Mouse (Mus musculus): ENCODE data around the gene Wnk2. TPM values are rescaled to one million over a fixed set of nuclear protein-coding genes. Genes with fewer than 3 reads are reported as not detected.

Gene Wnk2
- polyA plus RNA-seq, 1 experiment, result 2.3 TPM

DNA sequence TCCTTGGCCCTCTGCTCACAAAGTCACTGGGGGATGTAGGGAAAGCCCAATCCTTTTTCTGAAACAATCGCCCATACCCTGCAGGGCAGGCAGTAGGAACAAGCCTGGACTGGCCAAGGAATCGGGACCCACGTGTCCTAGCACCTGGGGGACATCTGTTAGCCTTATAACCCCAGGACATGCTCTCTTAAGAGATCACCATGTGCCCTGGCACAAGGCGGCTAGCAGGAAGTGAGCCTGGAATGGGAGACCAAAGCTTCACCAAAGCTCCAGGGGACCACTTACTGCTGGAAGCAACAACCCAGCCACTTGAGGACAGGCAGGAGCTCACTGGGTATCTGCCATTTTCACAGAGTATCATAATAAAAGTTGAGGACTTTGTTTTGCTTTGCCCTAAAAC, 63.0 kb downstream of the Wnk2 start:
- no peak overlapping the region for H3K4me3 ChIP-seq (ENCODE audit: insufficient read depth, low read depth, low read length)
- H3K27me3 ChIP-seq (replicated peaks; ENCODE audit: control insufficient read depth, insufficient read depth, low read length), result no peaks in the 10 kb centered on the region
- H3K4me1 ChIP-seq (ENCODE audit: control insufficient read depth, insufficient read depth, low read length), result no peaks in the 10 kb centered on the region
- TF ChIP-seq POLR2A (IDR thresholded peaks at IDR 0.05; ENCODE audit: low read depth, low read length) (no peak), CTCF (conservative IDR thresholded peaks at IDR 0.05; ENCODE audit: insufficient read depth, insufficient read length, low read depth, low read length) (no peak)
- no peak overlapping the region for H3K27ac ChIP-seq (ENCODE audit: insufficient read depth, low read depth, low read length)
- H3K36me3 ChIP-seq (ENCODE audit: control insufficient read depth, insufficient read depth, low read length), result no peaks in the 10 kb centered on the region
- 84% methylated on average over 4 of the region's 4 CpGs for WGBS
- peak; percentile 32 for DNase-seq

DNA sequence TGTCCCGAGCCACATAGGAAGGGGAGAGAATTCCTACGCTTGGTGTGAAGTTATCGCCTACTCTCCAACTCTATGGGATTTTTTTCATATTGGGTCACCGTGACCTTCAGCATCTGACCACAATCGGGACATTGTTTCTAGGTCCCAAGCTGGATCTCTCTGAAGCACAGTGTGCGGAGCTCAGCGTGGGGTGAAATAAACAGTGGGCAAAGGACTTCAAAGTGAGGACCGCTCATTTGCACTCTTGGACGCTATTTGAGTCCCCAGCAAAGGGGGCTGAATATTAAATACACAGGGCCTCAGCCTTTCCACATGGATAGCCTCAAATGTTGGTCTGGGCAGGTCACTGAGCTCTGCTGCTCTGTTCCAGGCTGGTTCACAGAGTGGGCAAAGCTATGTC, 63.9 kb downstream of the Wnk2 start:
- Histone ChIP-seq H3K4me3 (ENCODE audit: insufficient read depth, low read depth, low read length) (no peak overlapping the region), H3K27me3 (replicated peaks; ENCODE audit: control insufficient read depth, insufficient read depth, low read length) (no peaks in the 10 kb centered on the region), H3K4me1 (ENCODE audit: control insufficient read depth, insufficient read depth, low read length) (no peaks in the 10 kb centered on the region), H3K36me3 (ENCODE audit: control insufficient read depth, insufficient read depth, low read length) (no peaks in the 10 kb centered on the region), H3K27ac (ENCODE audit: insufficient read depth, low read depth, low read length) (no peak overlapping the region)
- DNase-seq, result no peak
- 90% methylated on average over 9 of the region's 9 CpGs for WGBS
- TF ChIP-seq POLR2A (IDR thresholded peaks at IDR 0.05; ENCODE audit: low read depth, low read length) (no peak), CTCF (conservative IDR thresholded peaks at IDR 0.05; ENCODE audit: insufficient read depth, insufficient read length, low read depth, low read length) (no peak)

DNA sequence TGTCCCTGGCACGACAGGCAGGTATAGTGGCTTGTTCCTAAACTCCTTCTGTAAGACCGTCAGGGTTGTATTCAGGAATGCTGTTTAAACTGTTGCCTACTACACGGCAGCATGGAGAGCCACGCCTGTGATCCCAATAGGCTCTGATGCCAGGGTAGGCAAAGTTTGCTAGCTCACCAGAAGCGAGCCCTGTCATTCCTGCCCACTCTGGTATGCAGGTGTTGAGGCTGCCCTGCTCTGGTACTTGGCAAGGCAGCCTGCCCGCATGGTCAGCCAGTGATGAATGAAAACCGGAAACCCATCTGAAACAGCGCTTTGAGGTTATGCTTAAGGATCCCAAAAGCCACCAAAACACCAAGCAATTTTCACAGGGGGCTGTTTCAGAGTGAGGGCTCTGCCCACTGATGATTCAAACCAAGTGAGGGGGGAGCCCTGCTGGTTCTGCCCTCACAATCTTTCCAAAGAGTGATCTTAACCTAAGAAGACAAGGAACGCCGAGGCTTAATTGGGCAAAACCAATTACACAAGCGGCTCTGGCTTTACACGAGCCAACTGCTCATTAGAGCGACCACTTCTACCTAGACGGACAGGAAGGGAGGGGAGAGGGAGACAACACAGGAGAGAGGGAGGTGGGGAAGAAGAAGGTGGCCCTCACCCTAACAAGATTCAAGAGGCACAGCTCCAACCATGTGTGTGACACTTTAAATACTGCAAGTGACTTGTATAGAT, 65.5 kb downstream of the Wnk2 start:
- Histone ChIP-seq H3K4me3 (ENCODE audit: insufficient read depth, low read depth, low read length) (no peak overlapping the region), H3K27ac (ENCODE audit: insufficient read depth, low read depth, low read length) (no peak overlapping the region), H3K4me1 (ENCODE audit: control insufficient read depth, insufficient read depth, low read length) (no peaks in the 10 kb centered on the region), H3K36me3 (ENCODE audit: control insufficient read depth, insufficient read depth, low read length) (no peaks in the 10 kb centered on the region), H3K27me3 (replicated peaks; ENCODE audit: control insufficient read depth, insufficient read depth, low read length) (no peaks in the 10 kb centered on the region)
- TF ChIP-seq CTCF (conservative IDR thresholded peaks at IDR 0.05; ENCODE audit: insufficient read depth, insufficient read length, low read depth, low read length) (no peak), POLR2A (IDR thresholded peaks at IDR 0.05; ENCODE audit: low read depth, low read length) (no peak)
- WGBS, result 58% methylated on average over 14 of the region's 14 CpGs
- DNase-seq, result peak; percentile 10

DNA sequence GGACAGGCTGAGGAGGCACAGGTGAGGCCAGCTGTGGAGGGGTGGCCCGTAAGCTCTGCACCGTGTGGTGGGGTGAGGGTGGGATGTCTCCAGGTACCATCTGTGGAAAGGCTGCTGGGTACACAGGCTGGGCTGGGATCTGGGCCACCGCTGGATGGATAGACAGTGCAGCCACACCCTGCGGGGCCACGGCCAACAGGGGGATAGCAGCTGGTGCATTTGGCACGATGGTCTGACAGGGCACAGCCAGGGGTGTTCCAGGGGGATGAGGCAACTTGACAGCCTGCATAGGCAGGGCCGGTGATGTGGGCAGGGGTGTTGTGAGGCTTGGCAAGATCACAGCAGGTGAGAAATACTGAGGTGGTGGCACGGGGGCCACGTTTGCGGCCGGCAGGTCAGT, 71.6 kb downstream of the Wnk2 start:
- TF ChIP-seq POLR2A (IDR thresholded peaks at IDR 0.05; ENCODE audit: low read depth, low read length) (no peak), CTCF (conservative IDR thresholded peaks at IDR 0.05; ENCODE audit: insufficient read depth, insufficient read length, low read depth, low read length) (no peak)
- H3K36me3 ChIP-seq (ENCODE audit: control insufficient read depth, insufficient read depth, low read length), result no peaks in the 10 kb centered on the region
- 90% methylated on average over 11 of the region's 11 CpGs for WGBS

DNA sequence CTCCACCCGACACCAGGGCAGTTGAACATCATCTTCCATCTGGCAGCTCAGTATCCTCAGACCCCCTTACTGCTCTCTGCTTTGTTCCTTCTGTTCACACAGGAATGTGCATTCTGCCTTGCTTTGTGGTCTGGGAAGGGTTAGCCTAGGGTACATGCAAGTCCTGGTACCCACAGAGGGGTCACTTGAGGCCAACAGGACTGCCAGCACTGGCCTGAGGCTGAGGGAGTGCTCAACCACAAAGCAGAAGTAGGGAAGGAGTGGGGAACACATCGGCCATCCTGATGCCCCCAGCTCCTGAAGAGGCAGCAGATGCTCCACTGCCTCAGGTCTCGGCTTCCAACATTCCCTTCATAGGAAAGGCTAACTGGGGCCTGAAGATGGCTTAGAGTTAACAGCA, 72.4 kb downstream of the Wnk2 start:
- Histone ChIP-seq H3K36me3 (ENCODE audit: control insufficient read depth, insufficient read depth, low read length) (no peaks in the 10 kb centered on the region), H3K4me3 (ENCODE audit: insufficient read depth, low read depth, low read length) (no peak overlapping the region), H3K27ac (ENCODE audit: insufficient read depth, low read depth, low read length) (no peak overlapping the region), H3K4me1 (ENCODE audit: control insufficient read depth, insufficient read depth, low read length) (no peaks in the 10 kb centered on the region), H3K27me3 (replicated peaks; ENCODE audit: control insufficient read depth, insufficient read depth, low read length) (no peaks in the 10 kb centered on the region)
- DNase-seq, result no peak
- TF ChIP-seq POLR2A (IDR thresholded peaks at IDR 0.05; ENCODE audit: low read depth, low read length), result no peak
- TF ChIP-seq CTCF (conservative IDR thresholded peaks at IDR 0.05; ENCODE audit: insufficient read depth, insufficient read length, low read depth, low read length), result no peak
- 94% methylated on average over 3 of the region's 3 CpGs for WGBS

More for the DNA sequence above, 71.6 kb downstream of the Wnk2 start:
- DNase-seq, result no peak
- Histone ChIP-seq H3K27ac (ENCODE audit: insufficient read depth, low read depth, low read length) (no peak overlapping the region), H3K27me3 (replicated peaks; ENCODE audit: control insufficient read depth, insufficient read depth, low read length) (no peaks in the 10 kb centered on the region), H3K4me3 (ENCODE audit: insufficient read depth, low read depth, low read length) (no peak overlapping the region), H3K4me1 (ENCODE audit: control insufficient read depth, insufficient read depth, low read length) (no peaks in the 10 kb centered on the region)

DNA sequence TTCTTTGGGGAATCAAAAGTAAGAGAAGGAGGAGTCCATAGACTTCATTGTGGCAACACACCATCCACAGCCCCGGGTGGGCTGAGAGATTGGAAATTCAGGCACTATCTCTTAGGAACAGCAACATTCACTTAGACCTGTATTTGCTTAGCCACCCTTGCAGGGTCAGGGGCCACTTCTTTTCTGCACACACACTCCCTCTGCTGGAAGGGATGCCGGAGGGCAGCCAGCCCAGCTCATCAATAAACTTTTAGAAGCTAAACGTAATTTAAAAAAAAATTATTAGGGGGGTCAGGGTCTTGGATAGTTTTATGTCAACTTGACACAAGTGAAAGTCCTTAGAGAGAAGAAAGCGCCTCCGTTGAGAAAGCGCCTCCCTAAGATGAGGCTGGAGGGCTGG, 74.5 kb downstream of the Wnk2 start:
- Histone ChIP-seq H3K27me3 (replicated peaks; ENCODE audit: control insufficient read depth, insufficient read depth, low read length) (no peaks in the 10 kb centered on the region), H3K27ac (ENCODE audit: insufficient read depth, low read depth, low read length) (no peak overlapping the region), H3K4me1 (ENCODE audit: control insufficient read depth, insufficient read depth, low read length) (no peaks in the 10 kb centered on the region), H3K4me3 (ENCODE audit: insufficient read depth, low read depth, low read length) (no peak overlapping the region), H3K36me3 (ENCODE audit: control insufficient read depth, insufficient read depth, low read length) (no peaks in the 10 kb centered on the region)
- no peak for TF ChIP-seq CTCF (conservative IDR thresholded peaks at IDR 0.05; ENCODE audit: insufficient read depth, insufficient read length, low read depth, low read length)
- no peak for DNase-seq
- 78% methylated on average over 6 of the region's 6 CpGs for WGBS

DNA sequence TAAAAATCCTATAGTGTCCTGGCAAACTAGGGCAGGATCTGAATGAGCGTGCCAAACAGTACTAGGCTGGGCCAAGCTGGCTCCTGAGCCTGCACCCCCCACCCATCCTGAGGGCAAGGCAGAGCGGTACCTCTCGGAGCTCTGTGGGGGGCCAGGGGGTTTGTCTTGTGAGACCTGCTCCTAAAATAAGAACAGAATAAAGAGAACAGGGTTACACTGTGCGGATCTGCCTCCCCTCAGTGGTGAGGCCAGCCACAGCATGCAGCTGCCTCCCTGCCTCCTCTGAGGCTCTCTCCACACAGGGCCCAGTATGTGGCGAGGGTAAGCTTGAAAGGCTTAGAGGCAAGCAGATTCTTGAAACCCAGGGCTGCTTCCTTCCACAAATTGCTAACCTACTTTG, 76.0 kb downstream of the Wnk2 start:
- TF ChIP-seq CTCF (conservative IDR thresholded peaks at IDR 0.05; ENCODE audit: insufficient read depth, insufficient read length, low read depth, low read length) (no peak), POLR2A (IDR thresholded peaks at IDR 0.05; ENCODE audit: low read depth, low read length) (no peak)
- H3K36me3 ChIP-seq (ENCODE audit: control insufficient read depth, insufficient read depth, low read length), result no peaks in the 10 kb centered on the region
- no peaks in the 10 kb centered on the region for H3K27me3 ChIP-seq (replicated peaks; ENCODE audit: control insufficient read depth, insufficient read depth, low read length)
- H3K27ac ChIP-seq (ENCODE audit: insufficient read depth, low read depth, low read length), result no peak overlapping the region
- 94% methylated on average over 5 of the region's 5 CpGs for WGBS
- no peak for DNase-seq
- H3K4me1 ChIP-seq (ENCODE audit: control insufficient read depth, insufficient read depth, low read length), result no peaks in the 10 kb centered on the region
- no peak overlapping the region for H3K4me3 ChIP-seq (ENCODE audit: insufficient read depth, low read depth, low read length)
